Mouse (Mus musculus) skeletal muscle tissue, adult 2 months (tissue): Measurements from ENCODE around the gene Ovol1.

Experiments
- DNase-seq: peaks from one replicate; pipeline ENCODE4 v3.0.0-alpha.2; 2012; ENCODE audit warnings: low read depth, low spot score

Gene Ovol1

DNA sequence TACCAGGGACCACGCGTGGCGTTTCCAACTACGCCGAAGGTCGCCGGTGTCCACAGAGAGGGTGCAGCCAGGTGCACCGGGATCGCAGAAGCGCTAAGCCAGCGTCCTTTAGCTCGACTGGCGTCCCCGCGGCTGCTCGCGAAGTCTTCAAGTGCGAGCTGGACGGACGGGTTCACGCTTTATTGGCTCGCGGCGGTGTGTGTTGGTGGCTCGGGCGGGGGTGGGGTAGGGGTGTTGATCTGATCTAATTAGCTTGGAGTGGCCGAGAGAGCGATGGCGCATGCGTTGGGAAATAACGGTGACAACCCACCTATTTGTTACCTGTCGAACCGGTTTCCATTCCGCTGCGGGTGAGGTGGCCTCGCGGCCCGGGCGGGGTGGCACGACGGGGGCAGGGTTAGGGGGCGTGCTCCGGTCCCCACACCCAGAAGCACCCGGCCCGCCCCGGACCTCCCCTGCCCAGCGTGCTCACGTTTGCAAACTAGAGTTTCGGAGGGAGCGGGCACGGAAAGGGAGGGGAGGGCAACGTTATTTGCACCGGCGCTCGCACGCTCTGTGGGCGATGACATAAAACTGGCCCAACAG lies at the start of gene Ovol1:
Gene Ovol1, minus strand, starts transcription at position 190 of the 585 bp plus-strand sequence.
- DNase-seq = no peak

GRCm38 (mm10) chr19:5609547-5610404 lies 49.3 kb upstream of the Ovol1 start, which contains the start of gene Kat5:
Gene Kat5, minus strand, starts transcription at chr19:5610237.
- DNase-seq = peak; percentile 82

GRCm38 (mm10) chr19:5609171-5609546 lies 48.7 kb upstream of the Ovol1 start:
- DNase-seq = no peak

- DNase-seq = no peak
Measured at GRCm38 (mm10) chr19:5608707-5609106, 48.3 kb upstream of the Ovol1 start.

DNA sequence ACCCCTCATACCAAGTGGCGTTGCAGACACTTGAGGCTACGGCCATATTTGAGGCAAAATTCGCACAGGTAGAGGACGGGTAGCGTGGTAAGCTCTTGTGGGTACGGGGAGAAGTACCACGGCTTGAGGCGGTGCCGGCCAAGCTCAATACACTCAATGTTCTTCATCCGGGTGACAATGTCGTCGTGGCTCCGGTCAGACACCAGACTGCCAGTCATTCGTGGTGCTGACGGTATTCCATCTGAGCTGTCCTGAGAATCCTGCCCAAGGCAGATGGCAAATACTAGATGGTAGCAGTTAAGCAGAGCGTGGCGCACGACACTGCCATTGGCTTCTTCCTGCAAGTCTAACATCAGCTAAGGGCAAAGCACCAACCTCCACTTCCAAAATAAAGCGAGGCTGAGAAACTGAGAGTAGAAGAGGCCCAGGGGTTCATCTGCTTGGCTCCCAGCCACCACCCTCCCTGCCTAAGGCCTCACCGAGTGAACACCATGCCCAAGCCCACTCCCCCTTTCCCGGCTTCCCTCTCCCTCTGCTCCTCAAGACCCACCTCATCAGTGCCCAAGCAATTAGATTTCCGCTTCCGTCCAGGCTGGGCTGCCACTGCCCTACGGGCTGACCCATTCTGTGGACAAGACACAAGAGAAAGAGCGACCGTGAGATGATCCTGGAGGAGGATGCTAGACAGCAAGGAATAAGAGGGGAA lies 47.4 kb upstream of the Ovol1 start:
- no peak for DNase-seq

DNA sequence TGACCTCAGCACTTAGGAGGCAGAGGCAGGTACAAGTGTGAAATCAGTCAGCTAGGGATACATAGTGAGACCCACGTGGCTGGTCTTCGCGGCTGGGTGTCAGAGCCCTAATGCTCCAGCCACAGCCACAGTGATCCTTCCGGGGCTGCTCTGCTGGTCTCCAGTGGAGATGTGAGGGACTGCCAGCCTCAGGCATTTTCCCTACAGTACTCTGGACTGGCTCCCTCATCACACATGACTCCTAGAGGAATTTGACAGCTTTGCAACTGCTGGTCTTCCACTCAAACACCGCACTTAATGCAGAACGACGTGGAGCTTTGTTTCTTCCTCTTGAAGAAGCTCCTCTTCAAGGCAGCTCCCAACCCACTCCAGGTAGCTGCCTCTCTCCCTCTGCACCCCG lies 45.8 kb upstream of the Ovol1 start:
- DNase-seq = no peak

DNA sequence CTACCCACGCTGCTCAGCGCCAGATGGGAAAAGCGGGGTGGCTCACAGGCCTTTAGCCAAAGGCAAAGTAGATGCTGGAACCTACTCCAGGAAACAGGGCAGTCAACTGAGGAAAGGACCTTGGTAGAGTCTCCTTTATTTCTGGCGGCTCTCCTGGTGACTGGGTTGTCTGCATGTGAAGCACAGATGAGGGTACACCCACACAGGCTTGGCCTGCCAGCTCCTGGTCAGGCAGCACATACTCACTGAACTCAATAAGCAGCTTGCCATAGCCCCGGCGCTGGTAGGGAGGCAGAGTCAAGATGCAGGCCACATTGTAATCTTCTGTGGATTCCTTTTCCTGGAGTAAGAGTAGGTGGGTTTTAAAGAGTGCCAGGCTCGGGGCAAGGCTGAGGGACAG lies 44.7 kb upstream of the Ovol1 start:
- DNase-seq = no peak

DNA sequence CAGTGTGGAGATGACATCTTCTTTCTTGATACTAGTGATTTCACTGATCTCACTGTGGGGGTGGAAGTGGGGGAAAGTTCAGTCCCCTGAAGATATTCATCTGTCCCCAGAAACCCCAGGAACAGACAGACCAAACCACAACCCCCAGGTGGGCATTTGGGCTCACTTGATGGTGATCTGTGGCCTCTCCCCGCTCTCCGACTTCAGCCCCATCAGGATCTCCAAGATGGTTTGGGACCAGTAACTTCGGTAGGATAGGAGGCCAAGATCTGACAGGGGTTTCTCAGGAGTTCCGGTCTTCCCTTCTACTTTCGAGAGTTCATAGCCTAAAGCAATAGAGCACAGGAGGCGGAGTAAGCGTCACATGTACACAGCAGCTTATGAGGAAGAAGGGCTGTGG lies 43.2 kb upstream of the Ovol1 start:
- no peak for DNase-seq

GRCm38 (mm10) chr19:5601752-5602541 lies 41.5 kb upstream of the Ovol1 start, which contains the start of gene Rnaseh2c:
Gene Rnaseh2c, plus strand, starts transcription at chr19:5601873.
- peak; percentile 63 for DNase-seq

- DNase-seq = no peak
Measured at GRCm38 (mm10) chr19:5599224-5599623, 38.8 kb upstream of the Ovol1 start.

DNA sequence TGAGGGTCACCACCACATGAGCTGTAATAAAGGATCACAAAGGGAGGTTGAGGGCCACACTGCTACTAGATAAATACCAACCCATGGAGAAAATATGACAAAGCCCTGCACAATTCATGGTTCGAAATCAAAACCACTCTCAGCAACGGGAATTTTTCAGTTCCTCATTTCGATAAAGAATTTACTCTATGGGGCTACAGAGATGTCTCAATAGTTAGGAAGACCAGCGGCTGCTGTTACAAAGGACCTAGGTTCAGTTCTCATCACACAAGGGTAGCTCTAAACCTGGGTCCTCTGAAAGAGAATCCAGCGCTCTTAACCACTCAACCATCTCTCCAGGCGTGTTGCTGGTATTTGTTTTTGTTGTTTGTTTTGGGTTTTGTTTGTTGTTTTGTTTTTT lies 31.4 kb upstream of the Ovol1 start:
- no peak for DNase-seq

DNA sequence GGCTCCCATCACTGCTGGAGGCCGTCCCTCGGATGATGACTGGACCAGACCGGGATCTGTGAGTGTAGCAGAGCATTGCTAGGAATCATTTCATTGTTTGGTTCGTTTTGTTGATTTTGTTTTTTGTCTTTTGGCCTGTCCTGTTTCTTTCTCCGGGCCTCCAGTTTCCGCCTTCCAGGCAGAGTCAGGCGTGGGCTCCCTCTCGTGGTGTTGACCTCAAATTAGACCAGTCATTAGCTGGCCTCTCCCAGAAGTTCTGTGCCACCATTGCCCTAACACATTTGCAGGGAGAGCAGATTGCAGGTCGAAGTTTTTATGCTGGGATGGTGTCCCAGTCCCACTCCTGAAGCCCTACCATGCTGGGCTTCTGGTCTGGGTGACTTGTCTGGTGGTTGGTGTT lies 28.7 kb upstream of the Ovol1 start:
- DNase-seq = no peak

DNA sequence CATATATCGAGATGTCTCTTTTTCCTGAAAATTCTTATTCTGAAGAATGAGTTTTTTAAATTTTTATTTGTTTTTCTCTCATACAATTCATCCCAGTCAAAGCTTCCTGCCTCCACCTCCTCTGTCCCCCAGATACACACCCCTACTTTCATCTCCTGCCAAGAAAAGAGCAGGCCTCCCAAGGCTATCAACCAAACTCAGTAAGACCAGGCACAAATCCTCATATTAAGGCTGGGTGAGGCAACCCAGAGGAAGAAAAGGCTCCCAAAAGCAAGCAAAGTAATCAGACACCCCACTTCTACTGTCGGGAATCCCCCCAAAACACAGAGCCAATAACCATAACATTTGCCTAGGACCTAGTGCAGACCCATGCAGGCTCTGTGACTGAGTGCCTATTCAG lies 21.5 kb upstream of the Ovol1 start:
- DNase-seq = no peak

GRCm38 (mm10) chr19:5580776-5581175 lies 20.3 kb upstream of the Ovol1 start:
- no peak for DNase-seq

- no peak for DNase-seq
Measured at GRCm38 (mm10) chr19:5579971-5580370, 19.5 kb upstream of the Ovol1 start.

DNA sequence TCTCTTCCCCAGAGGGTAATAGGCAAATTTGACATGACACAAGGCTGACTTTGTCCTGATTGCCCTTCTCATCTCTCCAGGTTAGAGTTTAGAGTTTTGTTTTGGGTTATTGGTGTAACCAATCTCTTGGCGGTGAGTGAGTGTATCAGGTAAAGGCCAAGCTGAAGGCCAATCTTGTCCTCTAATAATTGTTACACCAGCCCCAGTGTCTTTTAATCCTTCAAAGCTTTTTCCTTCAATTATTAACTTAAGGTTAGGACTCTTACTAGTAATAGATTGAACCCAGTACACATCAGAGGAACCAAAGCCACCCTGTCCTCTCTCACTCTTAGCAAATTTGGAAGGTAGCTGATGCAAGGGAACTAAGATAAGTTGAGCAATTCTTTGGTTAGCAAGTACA lies 14.9 kb upstream of the Ovol1 start:
- DNase-seq = no peak

DNA sequence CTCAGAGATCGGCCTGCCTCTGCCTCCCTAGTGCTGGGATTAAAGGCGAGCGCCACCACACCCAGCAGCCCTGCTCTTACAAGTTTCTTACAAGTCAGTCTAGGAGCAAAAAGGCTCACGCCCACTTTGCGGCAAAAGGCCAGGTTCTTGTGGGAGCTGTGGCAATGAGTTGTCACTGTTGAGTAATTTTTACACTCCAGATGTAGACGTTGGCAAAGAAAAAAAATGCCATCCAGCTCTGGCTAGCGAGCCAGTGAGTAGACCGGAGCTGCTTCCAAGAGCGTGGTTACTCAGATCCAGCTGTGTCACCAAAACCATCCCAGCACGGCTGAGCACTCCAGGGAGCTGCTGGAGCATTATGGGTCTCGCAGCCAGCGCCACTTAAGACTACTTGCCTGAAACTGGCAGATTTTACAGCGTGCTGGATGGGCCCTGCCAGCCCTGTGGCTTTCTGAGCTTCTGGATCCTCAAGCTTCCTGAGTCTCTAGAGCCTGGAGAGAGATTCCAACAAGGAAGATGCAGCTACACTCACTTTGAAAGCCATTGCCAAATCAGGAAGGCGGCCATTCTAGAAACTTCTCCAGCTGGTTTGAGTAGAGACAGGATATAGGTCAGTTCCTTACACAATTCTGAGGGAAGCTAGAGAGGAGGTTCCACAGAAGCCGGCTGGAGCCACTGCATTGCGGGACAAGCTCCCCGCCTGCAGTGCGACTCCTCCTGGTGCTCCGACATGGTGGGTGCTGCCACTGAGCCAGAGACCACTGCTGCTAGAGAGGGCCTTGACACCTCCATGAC lies 12.1 kb upstream of the Ovol1 start:
- peak; percentile 54 for DNase-seq

- DNase-seq = peak; percentile 32
Measured at GRCm38 (mm10) chr19:5571831-5572230, 11.4 kb upstream of the Ovol1 start.

DNA sequence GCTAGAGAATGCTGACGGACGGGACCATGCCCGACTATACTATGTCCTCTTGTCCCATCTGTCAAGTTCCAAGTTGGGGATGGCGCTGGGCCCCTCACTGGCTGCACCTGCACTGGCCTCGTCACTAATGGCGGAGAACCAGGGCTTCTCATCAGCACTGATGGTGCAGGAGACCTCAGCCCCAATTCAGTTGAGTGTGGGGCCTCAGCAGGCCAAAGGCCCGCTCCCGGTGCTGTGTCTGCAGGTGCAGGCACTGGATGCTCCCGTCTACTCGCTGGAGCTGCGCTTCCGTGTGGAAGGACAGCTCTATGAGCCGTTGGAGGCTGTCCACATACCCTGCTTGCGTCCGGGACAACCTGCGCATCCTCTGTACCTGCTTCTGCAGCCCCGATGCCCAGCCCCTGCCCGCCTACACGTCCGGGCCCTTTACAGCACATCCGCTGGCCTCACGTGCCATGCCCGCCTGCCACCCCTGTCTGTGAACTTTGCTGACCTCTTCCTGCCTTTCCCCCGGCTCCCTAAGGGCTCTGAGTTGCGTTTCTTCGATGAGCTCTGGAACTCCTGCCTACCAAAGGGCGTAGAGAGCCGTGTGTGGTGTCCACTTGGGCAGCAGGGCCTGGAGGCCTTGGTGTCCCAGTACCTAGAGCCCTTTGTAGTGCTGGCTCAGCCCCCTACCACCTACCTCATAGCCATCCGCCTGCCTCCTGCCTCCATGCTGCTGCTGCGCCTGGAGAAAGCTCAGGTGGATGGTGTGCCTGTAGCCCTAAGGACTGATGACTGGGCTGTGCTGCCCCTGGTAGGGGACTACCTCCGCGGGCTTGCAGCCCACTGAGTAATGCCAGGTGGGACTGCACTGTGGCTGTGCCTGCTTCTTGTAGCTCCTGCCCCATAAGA lies 10.2 kb upstream of the Ovol1 start:
- DNase-seq = no peak

DNA sequence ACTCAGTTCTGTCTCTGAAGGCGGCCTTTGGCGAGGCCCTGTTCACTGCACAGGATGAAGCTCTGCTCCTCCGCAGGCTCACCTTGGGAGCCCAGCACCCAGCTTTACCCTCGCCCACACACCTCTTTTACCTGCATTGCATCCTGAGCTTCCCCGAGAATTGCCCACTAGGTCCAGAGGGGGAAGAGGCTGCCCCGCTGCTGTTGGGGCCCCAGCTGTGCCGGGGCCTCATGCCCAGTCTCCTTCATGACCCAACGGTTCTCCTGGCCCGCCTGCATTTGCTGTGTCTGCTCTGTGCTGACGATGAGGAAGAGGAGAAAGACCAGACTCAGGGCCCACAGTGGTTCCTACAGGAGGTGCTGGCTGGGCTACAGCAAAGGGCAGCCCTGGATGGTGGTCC lies 9.1 kb upstream of the Ovol1 start:
- DNase-seq = no peak
